Mouse (Mus musculus): ENCODE measurements around the gene Rps23. TPM values are rescaled to one million over a fixed set of nuclear protein-coding genes. Genes with fewer than 3 reads are reported as not detected.
"Not testable (repeated sequence)": the region's sequence is repeated elsewhere in the genome, so short reads cannot be mapped to it uniquely, and the experiment has no call there.

Rps23 gene
- polyA plus RNA-seq, 1 experiment from 2014 or later = 154 TPM

DNA sequence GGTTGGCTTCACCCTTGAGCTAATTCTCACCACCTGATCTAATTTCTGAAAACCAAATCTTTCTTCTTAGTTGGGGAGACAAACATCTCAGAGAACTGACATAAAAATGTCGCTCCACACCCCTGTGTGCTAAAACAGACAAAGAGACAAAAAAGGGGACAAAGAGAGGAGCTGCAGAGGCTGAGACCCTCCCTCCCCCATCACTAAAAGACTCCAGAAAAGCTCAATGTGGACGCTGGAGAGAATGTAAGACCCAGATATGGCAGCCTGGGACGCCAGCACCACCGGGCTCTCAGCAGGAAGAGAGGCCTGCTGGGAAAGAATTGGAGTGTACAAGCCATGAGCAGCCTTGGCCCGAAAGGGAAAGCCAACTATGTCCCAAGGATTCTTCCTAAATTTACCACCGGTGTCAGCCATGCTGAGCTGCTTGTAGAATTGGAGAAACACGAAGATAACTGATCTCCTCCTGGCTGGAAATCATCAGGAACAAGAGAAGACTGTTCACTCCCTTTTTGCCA lies 9.0 kb upstream of the Rps23 start:
- H3K4me3 ChIP-seq = no peak overlapping the region
- peak overlapping the region; percentile 76 for H3K27ac ChIP-seq (replicated peaks)
- 40% methylated on average over 7 of the region's 7 CpGs for WGBS
- H3K9me3 ChIP-seq = no peaks in the 10 kb centered on the region
- H3K4me2 ChIP-seq = no peak overlapping the region
- H3K36me3 ChIP-seq = no peaks in the 10 kb centered on the region
- peak overlapping the region; percentile 17; the same call in 1 of the 2 replicates for H3K9ac ChIP-seq
- H3K27me3 ChIP-seq = no peaks in the 10 kb centered on the region
- ATAC-seq (ENCODE audit: low read depth) = no peak
- peaks cover 14% of the 10 kb centered on the region for H3K4me1 ChIP-seq (replicated peaks)

DNA sequence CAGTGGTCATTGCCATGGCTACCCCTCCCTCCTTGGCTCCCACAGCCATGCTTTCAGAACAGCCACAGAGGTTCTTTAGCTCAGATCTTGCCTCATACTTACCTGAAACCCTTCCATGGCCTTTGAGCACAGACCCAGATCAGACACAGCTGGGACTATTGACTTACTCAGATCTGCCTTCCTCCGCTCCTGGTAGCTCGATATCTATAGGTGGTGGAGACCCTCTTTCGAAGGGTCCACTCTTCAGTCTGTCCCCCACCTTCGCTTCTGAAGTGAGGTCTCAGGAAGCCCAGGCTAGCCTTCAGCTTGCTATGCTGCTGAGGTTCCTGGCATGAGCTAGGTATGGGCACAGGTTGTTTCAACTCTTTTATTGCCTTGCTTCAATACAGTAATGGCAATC lies 8.0 kb upstream of the Rps23 start:
- Histone ChIP-seq H3K9me3 (no peaks in the 10 kb centered on the region), H3K27ac (replicated peaks) (no peak overlapping the region), H3K4me1 (replicated peaks) (peaks cover 14% of the 10 kb centered on the region), H3K9ac (no peak overlapping the region), H3K4me2 (no peak overlapping the region), H3K36me3 (no peaks in the 10 kb centered on the region), H3K27me3 (no peaks in the 10 kb centered on the region), H3K4me3 (no peak overlapping the region)
- ATAC-seq (ENCODE audit: low read depth) = no peak
- WGBS = 90% methylated on average over 4 of the region's 4 CpGs

DNA sequence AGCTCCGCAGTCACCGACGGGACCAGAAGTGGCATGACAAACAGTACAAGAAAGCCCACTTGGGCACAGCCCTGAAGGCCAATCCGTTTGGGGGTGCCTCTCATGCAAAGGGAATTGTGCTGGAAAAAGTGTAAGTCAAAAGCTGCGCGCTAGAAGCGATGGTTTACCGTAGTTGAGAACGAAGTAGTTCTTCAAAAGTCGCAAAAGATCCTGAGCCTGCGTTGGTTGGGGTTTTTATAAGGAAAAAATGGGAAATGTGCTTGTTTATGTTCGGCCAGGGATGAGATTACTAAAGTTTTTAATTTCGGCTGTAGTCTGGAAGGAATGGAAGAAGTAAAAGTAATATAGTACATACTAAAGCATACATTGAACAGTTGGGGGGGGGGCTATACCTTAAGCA lies 859 bp downstream of the Rps23 start:
- H3K9ac ChIP-seq = peak overlapping the region; percentile 94
- not testable (repeated sequence) for H3K4me1 ChIP-seq (replicated peaks); H3K27me3 ChIP-seq; H3K9me3 ChIP-seq
- H3K36me3 ChIP-seq = peaks cover 38% of the 10 kb centered on the region
- peak overlapping the region; percentile 86 for H3K27ac ChIP-seq (replicated peaks)
- H3K4me2 ChIP-seq = peak overlapping the region; percentile 83
- WGBS = 2% methylated on average over 13 of the region's 13 CpGs
- ATAC-seq (ENCODE audit: low read depth) = peak; percentile 16
- peak overlapping the region; percentile 83 for H3K4me3 ChIP-seq

DNA sequence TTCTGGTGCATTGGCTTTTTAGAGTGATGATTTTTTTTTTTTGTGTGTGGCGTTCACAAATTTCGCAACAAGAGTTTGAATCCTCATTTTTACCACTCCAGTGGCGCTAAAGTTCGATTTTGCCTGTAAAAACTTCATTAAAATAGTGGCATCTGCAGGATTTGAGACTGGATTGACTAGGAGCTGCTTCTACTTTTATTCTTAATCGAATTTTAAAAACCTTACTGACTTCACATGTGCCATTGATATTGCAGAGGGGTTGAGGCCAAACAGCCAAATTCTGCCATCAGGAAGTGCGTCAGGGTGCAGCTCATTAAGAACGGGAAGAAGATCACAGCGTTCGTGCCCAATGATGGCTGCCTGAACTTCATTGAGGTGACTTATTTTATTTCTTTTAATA lies 1.3 kb downstream of the Rps23 start:
- H3K9ac ChIP-seq = peak overlapping the region; percentile 94
- no peaks in the 10 kb centered on the region for H3K27me3 ChIP-seq
- WGBS = 48% methylated on average over 9 of the region's 9 CpGs
- ATAC-seq (ENCODE audit: low read depth) = no peak
- peaks cover 43% of the 10 kb centered on the region for H3K36me3 ChIP-seq
- H3K27ac ChIP-seq (replicated peaks) = no peak overlapping the region
- no peaks in the 10 kb centered on the region for H3K9me3 ChIP-seq
- peak overlapping the region; percentile 83 for H3K4me2 ChIP-seq
- H3K4me1 ChIP-seq (replicated peaks) = peaks cover 7% of the 10 kb centered on the region
- peak overlapping the region; percentile 83 for H3K4me3 ChIP-seq

DNA sequence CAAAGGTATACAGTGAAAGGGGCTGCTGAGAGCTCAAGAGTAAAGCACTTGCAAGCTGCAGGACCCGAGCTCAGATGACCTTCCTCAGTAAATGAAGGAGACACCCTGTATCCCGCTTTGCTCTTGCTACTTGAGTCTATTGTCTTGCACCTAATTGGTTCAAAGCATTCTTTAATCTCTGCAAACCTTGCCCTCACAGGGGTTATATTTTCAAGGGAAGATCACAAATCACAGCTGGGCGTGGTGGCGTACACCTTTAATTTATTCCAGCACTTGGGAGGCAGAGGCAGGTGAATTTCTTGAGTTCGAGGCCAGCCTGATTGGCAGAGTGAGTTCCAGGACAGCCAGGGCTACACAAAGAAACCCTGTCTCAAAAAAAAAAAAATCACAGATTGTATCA lies 2.4 kb downstream of the Rps23 start:
- no peak for ATAC-seq (ENCODE audit: low read depth)
- H3K9me3 ChIP-seq = no peaks in the 10 kb centered on the region
- H3K9ac ChIP-seq = no peak overlapping the region
- no peaks in the 10 kb centered on the region for H3K27me3 ChIP-seq
- H3K4me2 ChIP-seq = no peak overlapping the region
- H3K36me3 ChIP-seq = peaks cover 46% of the 10 kb centered on the region
- H3K4me3 ChIP-seq = no peak overlapping the region
- peaks cover 7% of the 10 kb centered on the region for H3K4me1 ChIP-seq (replicated peaks)
- H3K27ac ChIP-seq (replicated peaks) = no peak overlapping the region
- 91% methylated on average over 5 of the region's 5 CpGs for WGBS

DNA sequence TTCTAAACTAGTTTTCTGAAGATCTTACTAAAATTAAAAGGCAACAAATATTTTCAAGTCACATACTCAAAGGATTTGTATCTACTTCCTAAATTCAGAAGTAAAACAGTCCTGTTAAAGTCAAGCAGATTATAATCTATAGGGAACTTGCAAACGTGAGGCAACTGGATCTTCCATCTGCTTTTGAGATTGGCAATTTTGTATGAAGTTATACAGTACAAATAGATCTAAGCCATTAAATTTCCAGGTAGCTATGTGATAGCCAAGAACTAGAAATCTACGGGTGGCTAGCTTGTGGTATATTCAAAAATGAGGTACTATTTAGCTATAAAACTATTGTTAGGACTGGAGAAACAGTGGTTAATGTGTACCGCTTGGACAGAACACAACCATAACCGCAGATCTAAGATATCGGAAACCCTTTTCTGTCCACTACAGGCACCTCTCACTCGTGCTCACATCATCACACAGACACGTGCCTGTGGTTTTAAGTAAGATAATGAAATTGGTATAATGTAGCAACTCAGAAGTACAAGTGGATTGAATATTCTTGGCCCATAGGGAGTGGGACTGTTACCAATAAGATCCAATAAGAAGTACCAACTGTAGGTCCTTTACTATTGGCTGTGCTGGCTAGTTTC lies 3.5 kb downstream of the Rps23 start:
- Histone ChIP-seq H3K4me3 (no peak overlapping the region), H3K36me3 (peaks cover 46% of the 10 kb centered on the region), H3K9me3 (no peaks in the 10 kb centered on the region), H3K4me1 (replicated peaks) (peaks cover 7% of the 10 kb centered on the region), H3K4me2 (no peak overlapping the region), H3K27me3 (no peaks in the 10 kb centered on the region), H3K9ac (no peak overlapping the region), H3K27ac (replicated peaks) (no peak overlapping the region)
- ATAC-seq (ENCODE audit: low read depth) = no peak
- 88% methylated on average over 7 of the region's 7 CpGs for WGBS

DNA sequence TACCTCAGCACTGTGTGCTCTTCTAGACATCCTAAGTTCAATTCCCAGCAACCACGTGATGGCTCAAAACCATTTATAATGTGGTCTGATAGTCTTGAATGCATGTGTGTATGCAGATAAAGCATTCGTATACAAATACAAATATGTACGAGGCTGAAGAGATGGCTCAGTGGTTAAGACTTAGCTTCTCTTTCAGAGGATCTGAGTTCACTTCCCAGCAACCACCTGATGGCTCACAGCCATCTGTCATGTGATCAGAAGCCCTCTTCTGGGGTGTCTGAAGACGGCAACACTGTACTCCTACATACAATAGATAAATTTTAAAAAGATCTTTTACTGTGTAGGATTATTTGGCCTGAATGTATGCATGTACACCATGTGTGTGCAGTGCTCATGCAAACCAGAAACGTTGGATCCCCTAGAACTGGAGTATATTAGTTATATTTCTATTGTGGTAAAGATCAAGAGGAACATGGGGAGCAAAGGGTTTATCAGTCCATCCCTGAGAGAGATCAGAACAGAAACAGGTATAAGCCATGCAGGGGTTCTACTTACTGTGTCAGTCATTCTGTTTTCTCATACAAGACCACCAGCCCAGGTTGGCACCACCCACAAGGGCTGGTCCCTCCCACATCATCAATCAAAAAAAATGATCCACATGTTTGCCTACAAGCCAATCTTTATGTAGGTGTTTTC lies 4.3 kb downstream of the Rps23 start:
- WGBS = 79% methylated on average over 5 of the region's 5 CpGs
- Histone ChIP-seq H3K36me3 (peaks cover 46% of the 10 kb centered on the region), H3K27ac (replicated peaks) (no peak overlapping the region), H3K4me3 (no peak overlapping the region), H3K9me3 (no peaks in the 10 kb centered on the region), H3K4me1 (replicated peaks) (peaks cover 7% of the 10 kb centered on the region), H3K4me2 (no peak overlapping the region), H3K9ac (no peak overlapping the region), H3K27me3 (no peaks in the 10 kb centered on the region)
- no peak for ATAC-seq (ENCODE audit: low read depth)

DNA sequence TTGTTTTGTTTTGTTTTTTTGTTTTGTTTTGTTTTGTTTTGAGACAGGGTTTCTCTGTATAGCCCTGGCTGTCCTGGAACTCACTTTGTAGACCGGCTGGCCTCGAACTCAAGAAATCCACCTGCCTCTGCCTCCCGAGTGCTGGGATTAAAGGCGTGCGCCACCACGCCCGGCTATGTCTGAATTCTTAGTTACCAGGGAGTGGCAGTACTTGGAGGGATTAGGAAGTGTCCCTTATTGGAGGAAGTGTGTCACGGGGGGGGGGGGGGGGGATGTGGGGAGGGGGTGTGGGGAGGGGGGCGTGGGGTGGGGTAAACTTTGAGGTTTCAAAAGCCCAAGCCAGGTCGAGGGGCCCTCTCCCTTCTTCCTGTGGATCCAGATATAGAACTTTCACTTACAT lies 5.5 kb downstream of the Rps23 start:
- not testable (repeated sequence) for H3K4me1 ChIP-seq (replicated peaks); H3K4me3 ChIP-seq; ATAC-seq (ENCODE audit: low read depth); H3K9ac ChIP-seq; H3K9me3 ChIP-seq; H3K4me2 ChIP-seq; H3K27ac ChIP-seq (replicated peaks); H3K27me3 ChIP-seq
- peaks cover 46% of the 10 kb centered on the region for H3K36me3 ChIP-seq
- WGBS = 96% methylated on average over 9 of the region's 10 CpGs

DNA sequence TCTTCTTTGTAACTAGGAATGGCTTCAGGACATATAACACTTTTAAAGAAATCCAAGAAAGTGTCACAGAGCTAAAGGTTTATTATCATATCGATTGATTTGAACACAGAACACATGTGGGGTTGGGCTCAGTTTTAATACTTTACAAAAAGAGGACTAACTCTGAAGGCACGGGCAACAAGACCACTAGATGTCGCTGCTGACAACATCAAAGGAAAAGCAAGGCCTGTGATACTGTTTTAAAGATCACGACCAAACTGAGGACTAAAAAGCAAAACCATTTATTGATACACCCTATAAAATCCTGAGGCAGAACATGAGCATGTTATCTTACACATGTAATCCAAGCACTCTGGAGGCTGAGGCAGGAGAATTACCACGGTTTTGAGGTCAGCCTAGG lies 7.1 kb downstream of the Rps23 start:
- no peak overlapping the region for H3K4me3 ChIP-seq
- H3K36me3 ChIP-seq = peaks cover 44% of the 10 kb centered on the region
- no peaks in the 10 kb centered on the region for H3K9me3 ChIP-seq
- ATAC-seq (ENCODE audit: low read depth) = no peak
- no peak overlapping the region for H3K9ac ChIP-seq
- no peaks in the 10 kb centered on the region for H3K4me1 ChIP-seq (replicated peaks)
- no peak overlapping the region for H3K27ac ChIP-seq (replicated peaks)
- 22% methylated on average over 5 of the region's 5 CpGs for WGBS
- no peak overlapping the region for H3K4me2 ChIP-seq
- no peaks in the 10 kb centered on the region for H3K27me3 ChIP-seq

DNA sequence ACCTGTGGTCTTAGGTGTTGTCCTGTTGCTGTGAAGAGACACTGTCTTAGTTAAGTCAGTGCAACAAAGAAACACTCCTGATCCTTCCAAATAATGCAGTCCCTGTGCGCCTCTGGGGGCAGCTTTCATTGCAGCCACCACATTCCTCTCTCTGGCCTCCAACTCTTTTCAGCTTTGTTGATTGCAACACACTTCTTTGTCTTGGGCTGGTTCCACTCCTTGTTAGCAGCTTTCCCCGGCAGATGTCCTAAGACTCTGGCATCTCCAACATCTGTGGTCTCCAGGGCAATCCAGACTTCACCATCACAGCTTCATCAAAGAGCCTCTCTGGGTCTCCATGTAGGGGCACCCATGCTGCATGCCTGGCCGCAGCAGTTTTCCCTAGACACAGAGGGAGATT lies 10.5 kb downstream of the Rps23 start:
- no peak overlapping the region for H3K4me2 ChIP-seq
- H3K36me3 ChIP-seq = peaks cover 11% of the 10 kb centered on the region; the same call in 1 of the 2 replicates
- H3K9ac ChIP-seq = no peak overlapping the region
- H3K27me3 ChIP-seq = no peaks in the 10 kb centered on the region
- H3K4me1 ChIP-seq (replicated peaks) = no peaks in the 10 kb centered on the region
- H3K9me3 ChIP-seq = no peaks in the 10 kb centered on the region
- 72% methylated on average over 3 of the region's 3 CpGs for WGBS
- no peak overlapping the region for H3K4me3 ChIP-seq
- ATAC-seq (ENCODE audit: low read depth) = no peak
- H3K27ac ChIP-seq (replicated peaks) = no peak overlapping the region

DNA sequence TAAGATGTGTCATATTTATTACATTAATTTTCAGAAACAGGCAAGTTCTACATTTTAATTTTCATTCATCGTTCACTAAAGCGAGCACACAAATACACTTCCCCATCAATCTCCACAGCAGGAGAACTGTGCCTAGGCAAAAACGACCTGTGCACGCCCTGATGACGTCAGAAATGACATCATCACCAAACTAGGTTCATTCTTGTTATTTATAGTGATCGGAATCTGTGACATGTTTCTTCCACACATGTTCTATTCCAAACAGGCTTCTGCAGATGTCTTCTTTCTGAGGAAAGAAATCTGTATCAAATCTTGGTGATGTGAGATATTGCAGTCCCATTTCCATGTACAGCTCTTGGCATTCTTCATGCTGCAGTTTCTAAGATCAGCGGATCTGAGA lies 13.1 kb downstream of the Rps23 start:
- Histone ChIP-seq H3K9me3 (no peaks in the 10 kb centered on the region), H3K4me2 (no peak overlapping the region), H3K27ac (replicated peaks) (no peak overlapping the region), H3K27me3 (no peaks in the 10 kb centered on the region), H3K36me3 (no peaks in the 10 kb centered on the region), H3K9ac (no peak overlapping the region), H3K4me3 (no peak overlapping the region), H3K4me1 (replicated peaks) (no peaks in the 10 kb centered on the region)
- no peak for ATAC-seq (ENCODE audit: low read depth)
- WGBS = 86% methylated on average over 7 of the region's 7 CpGs

DNA sequence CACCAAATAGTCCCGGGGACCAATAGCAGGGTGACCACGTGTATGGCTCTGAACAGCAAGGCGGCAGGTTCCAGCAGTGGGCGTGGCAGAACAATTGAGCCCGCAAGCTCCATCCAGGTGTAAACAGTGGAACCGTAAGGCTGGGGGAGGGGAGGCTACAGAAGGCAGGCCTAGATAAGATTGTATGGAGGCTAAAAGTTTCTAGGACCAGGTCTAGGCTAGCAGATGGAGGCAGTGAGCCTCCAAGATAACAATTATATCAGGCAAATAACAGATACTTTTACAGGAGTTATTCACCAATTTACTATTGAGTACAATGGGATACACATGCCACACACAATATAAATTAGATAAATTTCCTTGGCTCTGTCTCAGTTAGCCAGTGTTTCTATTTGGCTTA lies 16.4 kb downstream of the Rps23 start:
- Histone ChIP-seq H3K27ac (replicated peaks) (no peak overlapping the region), H3K4me2 (no peak overlapping the region), H3K4me3 (no peak overlapping the region), H3K9ac (no peak overlapping the region), H3K36me3 (no peaks in the 10 kb centered on the region), H3K27me3 (no peaks in the 10 kb centered on the region), H3K9me3 (no peaks in the 10 kb centered on the region), H3K4me1 (replicated peaks) (no peaks in the 10 kb centered on the region)
- 73% methylated on average over 6 of the region's 6 CpGs for WGBS
- no peak for ATAC-seq (ENCODE audit: low read depth)

DNA sequence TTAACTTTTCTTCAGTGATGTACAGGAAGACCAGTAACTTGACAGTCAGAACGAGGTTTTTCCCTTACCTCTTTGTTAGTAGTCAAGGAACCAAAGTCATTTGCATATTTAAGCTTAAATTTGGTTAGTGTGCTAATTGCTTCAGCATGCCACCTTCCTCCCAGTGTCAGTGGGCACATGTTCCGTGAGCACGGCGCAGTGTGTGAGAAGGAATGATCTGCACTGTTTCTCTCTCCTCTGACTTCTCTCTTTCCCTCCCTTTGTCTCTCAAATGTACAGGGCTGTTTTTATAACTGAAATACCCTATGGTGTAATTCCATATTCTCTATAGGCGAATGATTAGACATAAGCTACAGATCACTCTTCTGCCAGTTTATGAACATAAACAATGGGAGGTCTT lies 16.8 kb downstream of the Rps23 start:
- H3K9ac ChIP-seq = no peak overlapping the region
- H3K27me3 ChIP-seq = no peaks in the 10 kb centered on the region
- H3K4me2 ChIP-seq = no peak overlapping the region
- ATAC-seq (ENCODE audit: low read depth) = no peak
- H3K4me3 ChIP-seq = no peak overlapping the region
- H3K4me1 ChIP-seq (replicated peaks) = no peaks in the 10 kb centered on the region
- no peaks in the 10 kb centered on the region for H3K36me3 ChIP-seq
- WGBS = 85% methylated on average over 5 of the region's 5 CpGs
- no peak overlapping the region for H3K27ac ChIP-seq (replicated peaks)
- H3K9me3 ChIP-seq = no peaks in the 10 kb centered on the region

Measured in neural tube, embryonic 13.5 days (tissue).